In genomic region chr2:120154361-120154894, GRCm38 (mm10) we compare ENCODE assay signal across 8 mouse cellular contexts. TPM values are rescaled to one million over a fixed set of nuclear protein-coding genes. Genes with fewer than 3 reads are reported as not detected.
A peak's percentile ranks its signal among the peaks of the same experiment; 100 is the strongest.
DNase-seq lines count a peak whose midpoint lies in the region; ATAC-seq and TF ChIP-seq lines count a peak whose summit lies in the region.

Ehd4 (minus strand) TSS chr2:120154606.

- TF ChIP-seq EP300 in MEL (IDR thresholded peaks at IDR 0.05; ENCODE audit: low read depth in 1 of 2, low read length in 2 of 2): no peak

- H3K27ac ChIP-seq in MEL (ENCODE audit: control insufficient read depth, low read depth, low read length): peak within 1 kb of the TSS; percentile 19; the same call in 1 of the 2 replicates
- H3K27ac ChIP-seq in cerebellum, adult 2 months (ENCODE audit: insufficient read depth, low read length): peak within 1 kb of the TSS; percentile 8; the same call in 1 of the 2 replicates
- H3K27ac ChIP-seq in forebrain, postnatal 0 days (ENCODE audit: low read depth, low read length): no peak within 1 kb of the TSS
- peak within 1 kb of the TSS; percentile 61 for H3K27ac ChIP-seq in lung, embryonic 15.5 days

- TF ChIP-seq POLR2A in MEL (IDR thresholded peaks at IDR 0.05; ENCODE audit: control insufficient read depth in 1 of 2, insufficient read depth in 1 of 2, low read depth in 1 of 2, low read length in 2 of 2, poor library complexity in 1 of 2): peak; percentile 77 to 86
- peak; percentile 30; the same call in 1 of the 2 replicates for TF ChIP-seq POLR2A in cerebellum, adult 2 months (IDR thresholded peaks at IDR 0.05; ENCODE audit: borderline replicate concordance, insufficient read depth, low read length)

- H3K4me1 ChIP-seq in MEL (ENCODE audit: control insufficient read depth in 1 of 2, insufficient read depth in 2 of 2, low read length in 2 of 2): peaks cover 0 to 5% of the 10 kb centered on the region in 2 experiments; a peak in 3 of 4 replicates
- H3K4me1 ChIP-seq in cerebellum, adult 2 months (ENCODE audit: control insufficient read depth, insufficient read depth, low read length): no peaks in the 10 kb centered on the region; the same call in 1 of the 2 replicates
- H3K4me1 ChIP-seq in forebrain, postnatal 0 days (ENCODE audit: insufficient read depth): peaks cover 3% of the 10 kb centered on the region; the same call in 1 of the 2 replicates
- 0 out of 2 replicates have a peak, but pooled peaks cover 12% of the 10 kb centered on the region for H3K4me1 ChIP-seq in lung, embryonic 15.5 days

- H3K27me3 ChIP-seq in MEL (ENCODE audit: control insufficient read depth in 1 of 2, insufficient read depth in 2 of 2, low read length in 2 of 2): no peaks in the 10 kb centered on the region
- no peaks in the 10 kb centered on the region for H3K27me3 ChIP-seq in cerebellum, adult 2 months (ENCODE audit: control insufficient read depth, insufficient read depth, low read length)
- H3K27me3 ChIP-seq in forebrain, postnatal 0 days (ENCODE audit: insufficient read depth, low read length): no peaks in the 10 kb centered on the region; the same call in 1 of the 2 replicates
- no peaks in the 10 kb centered on the region for H3K27me3 ChIP-seq in lung, embryonic 15.5 days

- no peak for TF ChIP-seq RAD21 in MEL (IDR thresholded peaks at IDR 0.05; ENCODE audit: low read depth, low read length)

- no peak for TF ChIP-seq CTCF in MEL (IDR thresholded peaks at IDR 0.05 in 2 of 3, conservative IDR thresholded peaks at IDR 0.05 in 1 of 3; ENCODE audit: control insufficient read depth in 1 of 3, insufficient read depth in 1 of 3, low read depth in 2 of 3, low read length in 3 of 3, poor library complexity in 1 of 3, severe bottlenecking in 1 of 3)
- no peak for TF ChIP-seq CTCF in cerebellum, adult 2 months (IDR thresholded peaks at IDR 0.05; ENCODE audit: borderline replicate concordance, insufficient read depth, low read depth, low read length)
- TF ChIP-seq CTCF in forebrain, postnatal 0 days (IDR thresholded peaks at IDR 0.05; ENCODE audit: low read depth): no peak

- H3K9me3 ChIP-seq in MEL (replicated peaks; ENCODE audit: insufficient read depth, low read length): no peaks in the 10 kb centered on the region
- no peaks in the 10 kb centered on the region for H3K9me3 ChIP-seq in forebrain, postnatal 0 days (ENCODE audit: low read length)
- H3K9me3 ChIP-seq in lung, embryonic 15.5 days: no peaks in the 10 kb centered on the region

- peak within 1 kb of the TSS; percentile 96 for H3K4me2 ChIP-seq in forebrain, postnatal 0 days (ENCODE audit: low read depth)
- H3K4me2 ChIP-seq in lung, embryonic 15.5 days: peak within 1 kb of the TSS; percentile 85

- under 1% methylated on average over 53 of the region's 53 CpGs for WGBS in cerebellum, adult 2 months
- WGBS in forebrain, postnatal 0 days: under 1% methylated on average over 53 of the region's 53 CpGs
- WGBS in lung, embryonic 15.5 days: under 1% methylated on average over 53 of the region's 53 CpGs

- H3K9ac ChIP-seq in MEL (ENCODE audit: control insufficient read depth, low read depth, low read length, poor library complexity, severe bottlenecking): peak within 1 kb of the TSS; percentile 81
- H3K9ac ChIP-seq in forebrain, postnatal 0 days: peak within 1 kb of the TSS; percentile 52
- H3K9ac ChIP-seq in lung, embryonic 15.5 days: peak within 1 kb of the TSS; percentile 63

- peaks cover 0 to 10% of the 10 kb centered on the region in 2 experiments; a peak in 2 of 4 replicates for H3K36me3 ChIP-seq in MEL (ENCODE audit: control insufficient read depth in 1 of 2, insufficient read depth in 2 of 2, low read length in 2 of 2)
- no peaks in the 10 kb centered on the region for H3K36me3 ChIP-seq in forebrain, postnatal 0 days (ENCODE audit: insufficient read depth)
- H3K36me3 ChIP-seq in lung, embryonic 15.5 days: no peaks in the 10 kb centered on the region

- peaks cover 10% of the 10 kb centered on the region for H3K79me2 ChIP-seq in MEL (ENCODE audit: control insufficient read depth, insufficient read depth, low read length, poor library complexity)

- H3K4me3 ChIP-seq in MEL (ENCODE audit: control insufficient read depth in 1 of 2, insufficient read depth in 1 of 2, low read depth in 2 of 2, low read length in 2 of 2): peak within 1 kb of the TSS; percentile 85 to 99
- H3K4me3 ChIP-seq in cerebellum, adult 2 months (replicated peaks; ENCODE audit: insufficient read depth, low read depth, low read length): peak within 1 kb of the TSS; percentile 88
- peak within 1 kb of the TSS; percentile 62 for H3K4me3 ChIP-seq in forebrain, postnatal 0 days (ENCODE audit: low read depth, low read length)
- peak within 1 kb of the TSS; percentile 70 for H3K4me3 ChIP-seq in lung, embryonic 15.5 days

- peak; percentile 99 for DNase-seq in MEL (ENCODE audit: low read depth, low spot score)
- DNase-seq in cerebellum, adult 2 months: peak; percentile 99 to 100
- peak; percentile 98 for DNase-seq in forebrain, postnatal 0 days
- DNase-seq in heart, postnatal 4 days: peak; percentile 100
- DNase-seq in layer of hippocampus, adult 8-10 months (ENCODE audit: low spot score in 2 of 2): peak; percentile 96 to 97
- DNase-seq in ovary, adult 18-20 months (ENCODE audit: low spot score): peak; percentile 96
- peak; percentile 98 for DNase-seq in thymus, postnatal 0 days (ENCODE audit: low spot score)

- peak; percentile 98 for ATAC-seq in forebrain, postnatal 0 days
- peak; percentile 98 for ATAC-seq in lung, embryonic 15.5 days (ENCODE audit: borderline replicate concordance, extremely low read depth, low FRiP score, low TSS enrichment)

TF ChIP-seq in MEL, 35 proteins besides CTCF, POLR2A, EP300 and RAD21:
- peak; percentile 47; the same call in 1 of the 2 replicates for TF ChIP-seq MXI1 (IDR thresholded peaks at IDR 0.05; ENCODE audit: low read depth, low read length)
- peak; percentile 61 for TF ChIP-seq ETS1 (IDR thresholded peaks at IDR 0.05; ENCODE audit: low read depth, low read length)
- TF ChIP-seq HCFC1 (IDR thresholded peaks at IDR 0.05; ENCODE audit: low read depth, low read length): peak; percentile 71
- TF ChIP-seq TBP (IDR thresholded peaks at IDR 0.05; ENCODE audit: low read depth, low read length): 0 out of 2 replicates have a peak, but pooled peaks have one; percentile 19
- no peak for TF ChIP-seq USF2 (IDR thresholded peaks at IDR 0.05; ENCODE audit: borderline replicate concordance in 1 of 2, insufficient read depth in 1 of 2, low read depth in 1 of 2, low read length in 2 of 2)
- peak; percentile 59; the same call in 1 of the 2 replicates for TF ChIP-seq MAX (IDR thresholded peaks at IDR 0.05; ENCODE audit: low read length)
- no peak for TF ChIP-seq ZNF384 (IDR thresholded peaks at IDR 0.05; ENCODE audit: low read depth, low read length)
- no peak for TF ChIP-seq BHLHE40 (IDR thresholded peaks at IDR 0.05; ENCODE audit: borderline replicate concordance, low read depth, low read length)
- TF ChIP-seq E2F4 (IDR thresholded peaks at IDR 0.05; ENCODE audit: borderline replicate concordance, low read depth, low read length): 0 out of 2 replicates have a peak, but pooled peaks have one; percentile 42
- TF ChIP-seq TCF12 (IDR thresholded peaks at IDR 0.05; ENCODE audit: low read depth, low read length): no peak
- TF ChIP-seq ELF1 (IDR thresholded peaks at IDR 0.05; ENCODE audit: low read depth, low read length): peak; percentile 67
- peak; percentile 51; the same call in 1 of the 2 replicates for TF ChIP-seq USF1 (IDR thresholded peaks at IDR 0.05; ENCODE audit: low read depth, low read length)
- TF ChIP-seq SIN3A (IDR thresholded peaks at IDR 0.05; ENCODE audit: low read length): peak; percentile 71
- TF ChIP-seq NELFE (IDR thresholded peaks at IDR 0.05; ENCODE audit: low read depth, low read length): peak; percentile 68
- no peak; the same call in 1 of the 2 replicates for TF ChIP-seq KAT2A (conservative IDR thresholded peaks at IDR 0.05; ENCODE audit: low read depth, low read length)
- TF ChIP-seq TAL1 (IDR thresholded peaks at IDR 0.05; ENCODE audit: low read length): no peak
- TF ChIP-seq MYC (IDR thresholded peaks at IDR 0.05; ENCODE audit: low read depth, low read length): peak; percentile 16; the same call in 1 of the 2 replicates
- peak; percentile 43; the same call in 1 of the 2 replicates for TF ChIP-seq POLR2AphosphoS2 (IDR thresholded peaks at IDR 0.05; ENCODE audit: low read length)
- no peak for TF ChIP-seq POLR2AphosphoS5 (IDR thresholded peaks at IDR 0.05; ENCODE audit: borderline replicate concordance, low read depth, low read length)
- peak; percentile 59; the same call in 1 of the 2 replicates for TF ChIP-seq ZMIZ1 (IDR thresholded peaks at IDR 0.05; ENCODE audit: low read depth, low read length)
- 0 out of 2 replicates have a peak, but pooled peaks have one; percentile 12 for TF ChIP-seq NRF1 (IDR thresholded peaks at IDR 0.05; ENCODE audit: insufficient read depth, low read depth, low read length, poor library complexity, severe bottlenecking)

RNA-seq across cellular contexts. Expression of gene Ehd4, which starts in this region (rescaled TPM):
- 14.1 and 15.8 TPM in 2 replicates for total RNA-seq in MEL (2012; rRNA removed)
- polyA plus RNA-seq in MEL (2012; ENCODE audit: insufficient read depth in 1 of 2, insufficient read length in 2 of 2, low read depth in 1 of 2, low replicate concordance in 2 of 2, missing spikeins in 1 of 2): 10 to 100 TPM in 1 of 2 experiments, not detected in 1; 35.5 TPM
- 13.2 and 14.3 TPM in 2 replicates for polyA plus RNA-seq in cerebellum, adult 2 months (2012; rRNA removed)
- total RNA-seq in forebrain, postnatal 0 days (2014; rRNA removed): 3.7 and 7.1 TPM in 2 replicates
- polyA plus RNA-seq in forebrain, postnatal 0 days (2015; fragmentation: Nextera tagmentation; extraction: Ambion mirVana): 11.2 and 16.1 TPM in 2 replicates
- total RNA-seq in heart, postnatal 4 days (2021): 100 to 1,000 TPM; 461 to 503 TPM
- 10 to 100 TPM in 2 of 4 experiments, 1 to 10 TPM in 2; 7.9 to 19.0 (median 12.0) TPM for total RNA-seq in layer of hippocampus, adult 8-10 months (2022)
- polyA plus RNA-seq in lung, embryonic 15.5 days (2015; fragmentation: Nextera tagmentation; extraction: Ambion mirVana): 89.4 and 96.5 TPM in 2 replicates
- polyA plus RNA-seq in thymus, postnatal 0 days (2015; fragmentation: Nextera tagmentation; extraction: Ambion mirVana): 33.4 and 34.5 TPM in 2 replicates

Comparison
In these comparisons a context has a peak if more than half of its experiments do, and no peak if none do; other contexts are left out.
1. RNA of gene Ehd4 (total RNA-seq): 461 to 503 TPM in heart, postnatal 4 days; 14.1 to 15.8 TPM in MEL, 7.9 to 19.0 TPM in layer of hippocampus, adult 8-10 months and 3.7 to 7.1 TPM in forebrain, postnatal 0 days; every median in the first group is over 10 times any median in the second.
2. Peak in every context shown above with its lines, with median percentiles within 50 percentile points of each other: DNase-seq, H3K4me3 ChIP-seq and H3K9ac ChIP-seq.